Mouse (Mus musculus): ENCODE measurements around the gene Plpp2. TPM values are rescaled to one million over a fixed set of nuclear protein-coding genes. Genes with fewer than 3 reads are reported as not detected.

The Plpp2 gene
- total and polyA plus RNA-seq, 3 experiments, result 2.3 to 3.8 (median 3.5) TPM

DNA sequence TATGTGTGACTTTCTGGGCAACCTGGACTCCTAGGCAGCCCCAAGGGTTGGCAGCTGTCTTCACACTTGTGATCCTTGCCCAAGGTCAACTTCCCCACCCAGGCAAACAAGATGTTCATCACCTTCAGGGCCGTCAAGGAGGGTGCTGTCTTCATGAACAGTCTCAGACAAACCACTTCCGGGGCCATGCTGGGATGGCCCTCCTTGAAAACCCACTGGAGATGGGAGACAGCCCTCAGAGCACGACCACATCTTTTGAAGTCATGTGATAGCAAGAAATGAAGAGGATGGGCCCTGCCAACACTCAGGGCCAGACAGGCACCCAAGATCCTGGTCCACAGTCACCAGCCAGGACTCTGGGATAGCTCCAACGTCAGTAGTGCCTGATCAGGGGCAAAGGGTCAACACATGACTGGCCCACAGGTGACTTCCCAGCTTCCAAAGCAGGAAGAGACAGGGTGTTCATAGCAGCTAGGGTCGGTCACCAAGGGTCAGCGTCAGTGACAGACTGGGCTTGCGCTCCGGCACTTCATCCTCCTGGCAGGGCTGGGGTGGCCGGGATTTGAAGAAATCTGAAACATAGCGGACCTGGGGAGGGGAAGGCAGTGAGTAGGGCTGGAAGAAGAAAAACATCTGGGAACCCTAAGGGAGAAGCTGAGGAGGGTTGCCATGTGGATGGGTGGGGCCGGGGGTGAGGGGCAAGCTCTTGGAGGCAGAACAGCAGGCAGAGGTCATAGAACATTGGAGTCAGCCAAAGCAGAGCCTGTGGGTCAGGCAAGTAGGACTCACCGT, 6.7 kb downstream of the Plpp2 start:
- H3K79me2 ChIP-seq (replicated peaks; ENCODE audit: control insufficient read depth, insufficient read depth, low read length), result no peaks in the 10 kb centered on the region
- 90% methylated on average over 12 of the region's 12 CpGs for WGBS
- H3K4me1 ChIP-seq (ENCODE audit: control insufficient read depth, insufficient read depth, low read length), result no peaks in the 10 kb centered on the region
- intact Hi-C loops (cut with DNase I), result no loop called here
- no peak overlapping the region for H3K9ac ChIP-seq (ENCODE audit: low read depth, low read length)
- no peaks in the 10 kb centered on the region for H3K36me3 ChIP-seq (ENCODE audit: control insufficient read depth, insufficient read depth, low read length)
- no peak overlapping the region for H3K4me3 ChIP-seq
- no peaks in the 10 kb centered on the region for H3K27me3 ChIP-seq (ENCODE audit: control insufficient read depth, insufficient read depth, low read length)
- DNase-seq, result peak in 1 of 2 experiments; percentile 1
- no peak for TF ChIP-seq CTCF (IDR thresholded peaks at IDR 0.05)
- no peak for TF ChIP-seq EP300 (IDR thresholded peaks at IDR 0.05; ENCODE audit: insufficient read depth, low read depth, low read length)
- TF ChIP-seq POLR2A (IDR thresholded peaks at IDR 0.05; ENCODE audit: insufficient read depth, low read depth, low read length), result no peak
- H3K27ac ChIP-seq, result no peak overlapping the region

DNA sequence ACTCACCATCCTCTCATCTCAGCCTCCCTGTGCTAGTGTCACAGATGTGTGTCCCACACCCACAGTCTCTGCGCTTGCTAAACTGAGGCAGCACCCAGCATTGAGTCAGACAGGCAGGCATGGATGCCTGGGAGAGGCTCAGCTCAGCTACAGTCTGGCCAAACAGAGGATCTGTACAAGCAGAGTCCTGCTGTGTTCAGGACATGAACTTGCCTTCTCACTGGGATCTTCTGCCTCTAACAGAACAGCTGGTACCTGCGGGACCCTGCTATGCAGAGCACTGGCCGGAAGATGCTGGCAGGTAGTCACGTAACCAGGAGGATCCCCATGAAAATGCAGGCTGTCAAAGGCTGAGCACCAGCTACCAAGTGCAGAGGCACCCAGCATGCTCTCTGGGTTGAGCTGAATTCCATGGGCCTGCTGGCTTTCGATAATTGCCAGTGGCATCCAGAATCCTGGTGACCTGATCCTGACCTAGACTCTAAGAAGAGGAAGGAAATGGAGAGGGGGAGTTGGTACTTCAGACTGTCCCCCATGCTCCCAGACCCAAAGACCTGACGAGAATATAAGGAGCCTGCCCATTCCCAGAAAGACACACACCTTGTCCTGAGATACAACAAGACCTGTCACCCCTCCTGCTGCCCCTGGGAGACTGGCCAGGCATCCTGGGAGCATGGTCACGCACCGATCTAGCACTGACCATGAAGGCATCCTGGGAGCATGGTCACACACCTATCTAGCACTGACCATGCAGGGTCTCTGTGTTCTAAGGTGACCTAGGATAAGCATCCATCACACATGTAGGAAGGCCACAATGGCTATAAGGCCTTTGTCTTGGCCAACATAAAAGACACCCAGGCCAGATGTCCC, 7.9 kb downstream of the Plpp2 start:
- no peak overlapping the region for H3K4me3 ChIP-seq
- no peak for TF ChIP-seq POLR2A (IDR thresholded peaks at IDR 0.05; ENCODE audit: insufficient read depth, low read depth, low read length)
- no peak for TF ChIP-seq EP300 (IDR thresholded peaks at IDR 0.05; ENCODE audit: insufficient read depth, low read depth, low read length)
- no peak for TF ChIP-seq CTCF (IDR thresholded peaks at IDR 0.05)
- no peak overlapping the region for H3K27ac ChIP-seq
- no peaks in the 10 kb centered on the region for H3K27me3 ChIP-seq (ENCODE audit: control insufficient read depth, insufficient read depth, low read length)
- DNase-seq, result peak in 1 of 2 experiments; percentile 0
- intact Hi-C loops (cut with DNase I), result no loop called here
- WGBS, result 94% methylated on average over 8 of the region's 8 CpGs
- H3K36me3 ChIP-seq (ENCODE audit: control insufficient read depth, insufficient read depth, low read length), result no peaks in the 10 kb centered on the region
- no peaks in the 10 kb centered on the region for H3K4me1 ChIP-seq (ENCODE audit: control insufficient read depth, insufficient read depth, low read length)
- H3K79me2 ChIP-seq (replicated peaks; ENCODE audit: control insufficient read depth, insufficient read depth, low read length), result no peaks in the 10 kb centered on the region
- no peak overlapping the region for H3K9ac ChIP-seq (ENCODE audit: low read depth, low read length)

DNA sequence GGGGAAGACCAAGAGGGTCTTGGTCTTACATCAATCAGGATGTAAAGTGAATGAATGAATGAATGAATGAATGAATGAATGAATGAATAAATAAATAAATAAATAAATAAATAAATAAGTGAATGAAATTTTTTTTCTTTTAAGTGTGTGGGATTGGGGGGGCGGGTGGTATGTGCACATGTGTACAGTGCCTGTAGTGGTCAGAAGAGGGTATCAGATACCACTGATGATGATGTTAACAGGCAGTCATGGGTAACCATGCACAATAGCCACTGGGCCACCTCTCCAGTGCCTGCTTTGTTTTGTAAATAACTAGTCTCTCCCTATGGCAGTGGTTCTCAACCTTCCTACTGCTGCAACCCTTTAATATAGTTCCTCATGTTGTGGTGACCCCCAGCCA, 9.2 kb downstream of the Plpp2 start:
- Histone ChIP-seq H3K4me1 (ENCODE audit: control insufficient read depth, insufficient read depth, low read length) (no peaks in the 10 kb centered on the region), H3K36me3 (ENCODE audit: control insufficient read depth, insufficient read depth, low read length) (no peaks in the 10 kb centered on the region), H3K27ac (no peak overlapping the region), H3K27me3 (ENCODE audit: control insufficient read depth, insufficient read depth, low read length) (no peaks in the 10 kb centered on the region), H3K79me2 (replicated peaks; ENCODE audit: control insufficient read depth, insufficient read depth, low read length) (no peaks in the 10 kb centered on the region), H3K9ac (ENCODE audit: low read depth, low read length) (no peak overlapping the region), H3K4me3 (no peak overlapping the region)
- no peak for DNase-seq
- intact Hi-C loops (cut with DNase I), result no loop called here
- TF ChIP-seq CTCF (IDR thresholded peaks at IDR 0.05) (no peak), EP300 (IDR thresholded peaks at IDR 0.05; ENCODE audit: insufficient read depth, low read depth, low read length) (no peak), POLR2A (IDR thresholded peaks at IDR 0.05; ENCODE audit: insufficient read depth, low read depth, low read length) (no peak)
- 92% methylated on average over 1 of the region's 1 CpGs for WGBS

DNA sequence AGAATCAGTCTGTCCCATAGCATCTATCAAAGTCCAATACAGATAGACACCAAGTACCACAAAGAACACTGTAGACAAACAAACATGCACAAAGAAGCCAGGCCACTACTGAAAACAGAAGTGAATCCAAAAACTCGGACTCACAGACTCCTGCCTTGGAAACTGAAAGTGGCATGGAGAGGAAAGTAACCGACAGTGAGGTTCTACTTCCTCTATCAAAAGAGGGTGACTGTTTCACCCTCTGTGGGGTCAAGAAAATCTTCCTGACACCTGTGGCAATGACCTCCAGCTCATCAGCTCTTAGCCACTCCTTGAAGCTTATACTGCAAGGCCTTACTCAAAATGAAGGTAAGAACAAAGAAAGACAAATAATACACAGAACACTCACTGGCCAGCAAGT, 26.9 kb downstream of the Plpp2 start:
- Histone ChIP-seq H3K36me3 (ENCODE audit: control insufficient read depth, insufficient read depth, low read length) (no peaks in the 10 kb centered on the region), H3K27ac (no peak overlapping the region), H3K79me2 (replicated peaks; ENCODE audit: control insufficient read depth, insufficient read depth, low read length) (no peaks in the 10 kb centered on the region), H3K4me3 (no peak overlapping the region), H3K4me1 (ENCODE audit: control insufficient read depth, insufficient read depth, low read length) (no peaks in the 10 kb centered on the region), H3K9ac (ENCODE audit: low read depth, low read length) (no peak overlapping the region), H3K27me3 (ENCODE audit: control insufficient read depth, insufficient read depth, low read length) (no peaks in the 10 kb centered on the region; the same call in 1 of the 2 replicates)
- 60% methylated on average over 2 of the region's 2 CpGs for WGBS
- no peak for TF ChIP-seq EP300 (IDR thresholded peaks at IDR 0.05; ENCODE audit: insufficient read depth, low read depth, low read length)
- no peak for TF ChIP-seq CTCF (IDR thresholded peaks at IDR 0.05)
- intact Hi-C loops (cut with DNase I), result no loop called here
- DNase-seq, result no peak

DNA sequence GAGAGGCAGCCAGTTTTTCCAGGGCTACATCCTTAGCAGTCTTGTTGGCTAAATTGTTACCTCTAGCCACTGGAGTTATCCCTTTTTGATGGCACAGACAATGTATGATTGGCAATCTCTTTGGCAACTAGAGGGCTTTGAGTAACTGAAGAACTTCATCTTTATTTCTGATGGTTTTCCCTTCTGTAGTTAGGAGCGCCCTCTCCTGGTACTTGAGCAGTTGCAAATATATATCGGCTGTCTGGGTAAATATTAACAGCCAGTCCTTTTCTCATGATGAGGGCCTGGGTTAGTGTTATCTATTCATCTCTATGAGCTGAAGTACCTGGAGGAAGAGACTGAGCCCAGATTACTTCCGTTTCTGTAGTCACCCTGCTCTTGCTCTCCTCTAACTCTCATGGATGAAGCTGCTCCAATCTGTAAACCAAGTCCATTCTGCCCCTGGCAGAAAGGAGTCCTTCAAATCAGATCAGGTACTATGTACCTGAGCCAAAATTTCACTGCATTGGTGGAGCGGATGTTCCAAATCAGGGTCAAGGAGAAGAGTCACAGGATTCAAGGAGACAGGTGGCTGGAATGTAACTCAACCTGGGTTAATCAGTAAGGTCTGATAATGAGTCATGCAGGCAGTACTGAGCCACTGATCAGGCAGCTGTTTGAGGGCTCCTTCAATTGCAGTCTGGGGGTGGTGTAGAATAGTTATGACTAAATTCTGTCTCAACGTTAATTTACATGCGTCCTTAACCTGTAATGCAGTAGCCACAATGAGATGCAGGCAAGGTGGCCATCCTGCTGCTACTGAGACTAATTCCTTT, 30.6 kb downstream of the Plpp2 start:
- no peak for DNase-seq
- Histone ChIP-seq H3K9ac (ENCODE audit: low read depth, low read length) (no peak overlapping the region), H3K36me3 (ENCODE audit: control insufficient read depth, insufficient read depth, low read length) (no peaks in the 10 kb centered on the region), H3K4me1 (ENCODE audit: control insufficient read depth, insufficient read depth, low read length) (no peaks in the 10 kb centered on the region), H3K4me3 (no peak overlapping the region), H3K27me3 (ENCODE audit: control insufficient read depth, insufficient read depth, low read length) (no peaks in the 10 kb centered on the region; the same call in 1 of the 2 replicates), H3K79me2 (replicated peaks; ENCODE audit: control insufficient read depth, insufficient read depth, low read length) (no peaks in the 10 kb centered on the region), H3K27ac (no peak overlapping the region)
- 68% methylated on average over 6 of the region's 6 CpGs for whole genome bisulfite sequencing
- intact Hi-C loops (cut with DNase I), result no loop called here
- TF ChIP-seq POLR2A (IDR thresholded peaks at IDR 0.05; ENCODE audit: insufficient read depth, low read depth, low read length) (no peak), EP300 (IDR thresholded peaks at IDR 0.05; ENCODE audit: insufficient read depth, low read depth, low read length) (no peak), CTCF (IDR thresholded peaks at IDR 0.05) (peak; percentile 29; the same call in 1 of the 2 replicates)
